Mouse (Mus musculus): Measurements from ENCODE around the gene Mcm8. TPM values are rescaled to one million over a fixed set of nuclear protein-coding genes. Genes with fewer than 3 reads are reported as not detected.

Mcm8 gene
- total RNA-seq, 2 experiments from 2014 or later = 4.6 to 4.9 TPM

GRCm38 (mm10) chr2:132870286-132870685, 54.3 kb downstream of the Mcm8 start:
- DNase-seq (ENCODE audit: low spot score in 2 of 2) = no peak

- no peak for DNase-seq (ENCODE audit: low spot score in 2 of 2)
Measured at GRCm38 (mm10) chr2:132871663-132872062, 55.7 kb downstream of the Mcm8 start.

GRCm38 (mm10) chr2:132873657-132874326, 57.9 kb downstream of the Mcm8 start:
- DNase-seq (ENCODE audit: low spot score in 2 of 2) = no peak

- no peak for DNase-seq (ENCODE audit: low spot score in 2 of 2)
Measured at GRCm38 (mm10) chr2:132876991-132877390, 61.0 kb downstream of the Mcm8 start.

GRCm38 (mm10) chr2:132879261-132880044, 63.5 kb downstream of the Mcm8 start:
- DNase-seq (ENCODE audit: low spot score in 2 of 2) = peak in 1 of 2 experiments; percentile 13

- no peak for DNase-seq (ENCODE audit: low spot score in 2 of 2)
Measured at GRCm38 (mm10) chr2:132880844-132881645, 65.1 kb downstream of the Mcm8 start, which contains the start of gene Lrrn4. TSS of gene Lrrn4 (minus strand) at chr2:132880891.

- DNase-seq (ENCODE audit: low spot score in 2 of 2) = no peak
Measured at GRCm38 (mm10) chr2:132884303-132884967, 68.5 kb downstream of the Mcm8 start.

GRCm38 (mm10) chr2:132885312-132885711, 69.4 kb downstream of the Mcm8 start:
- no peak for DNase-seq (ENCODE audit: low spot score in 2 of 2)

Other genes with a start within 250 kb of the Mcm8 start
- gene Gpcpd1, start 228.4 kb upstream of the Mcm8 start, total RNA-seq (2021) = 10 to 100 TPM; 69.9 to 77.5 TPM
- gene Shld1, start 129.2 kb upstream of the Mcm8 start, total RNA-seq (2021) = 1 to 10 TPM; 7.9 to 8.7 TPM
- 100 to 1,000 TPM; 266 to 279 TPM for gene Chgb, start 34.9 kb upstream of the Mcm8 start, total RNA-seq (2021)
- gene Trmt6, start 86 bp upstream of the Mcm8 start, total RNA-seq (2021) = 10 to 100 TPM; 23.8 to 26.6 TPM
- gene Crls1, start 30.5 kb downstream of the Mcm8 start, total RNA-seq (2021) = 10 to 100 TPM; 30.4 to 31.2 TPM
- gene Lrrn4, start 64.8 kb downstream of the Mcm8 start, total RNA-seq (2021) = under 1 TPM; 0.16 to 0.23 TPM
- 1 to 10 TPM in 1 of 2 experiments, under 1 TPM in 1; 0.56 to 1.5 TPM for gene Fermt1, start 129.8 kb downstream of the Mcm8 start, total RNA-seq (2021)